Mouse (Mus musculus): Measurements from ENCODE around the gene Camta1.

The Camta1 gene

GRCm38 (mm10) chr4:151240465-151240864 lies 621.2 kb downstream of the Camta1 start:
- DNase-seq: no peak

- DNase-seq: no peak
Measured at GRCm38 (mm10) chr4:151238970-151239684, 622.5 kb downstream of the Camta1 start.

- no peak for DNase-seq
Measured at GRCm38 (mm10) chr4:151237501-151237900, 624.2 kb downstream of the Camta1 start.

- no peak for DNase-seq
Measured at GRCm38 (mm10) chr4:151234981-151235380, 626.7 kb downstream of the Camta1 start.

- DNase-seq: no peak
Measured at GRCm38 (mm10) chr4:151232028-151232427, 629.6 kb downstream of the Camta1 start.

- DNase-seq: no peak
Measured at GRCm38 (mm10) chr4:151229073-151229472, 632.6 kb downstream of the Camta1 start.

- no peak for DNase-seq
Measured at GRCm38 (mm10) chr4:151226496-151226895, 635.2 kb downstream of the Camta1 start.

GRCm38 (mm10) chr4:151224017-151224416 lies 637.7 kb downstream of the Camta1 start:
- no peak for DNase-seq

- DNase-seq: no peak
Measured at GRCm38 (mm10) chr4:151223263-151223996, 638.2 kb downstream of the Camta1 start.

- DNase-seq: no peak
Measured at GRCm38 (mm10) chr4:151222635-151223034, 639.0 kb downstream of the Camta1 start.

GRCm38 (mm10) chr4:151216553-151217292 lies 645.0 kb downstream of the Camta1 start:
- no peak for DNase-seq

GRCm38 (mm10) chr4:151215866-151216265 lies 645.8 kb downstream of the Camta1 start:
- no peak for DNase-seq

- DNase-seq: no peak
Measured at GRCm38 (mm10) chr4:151215179-151215578, 646.5 kb downstream of the Camta1 start.

GRCm38 (mm10) chr4:151213475-151213874 lies 648.2 kb downstream of the Camta1 start:
- DNase-seq: no peak

GRCm38 (mm10) chr4:151211992-151212391 lies 649.7 kb downstream of the Camta1 start:
- DNase-seq: no peak

GRCm38 (mm10) chr4:151207566-151207965 lies 654.1 kb downstream of the Camta1 start:
- DNase-seq: no peak

- DNase-seq: no peak
Measured at GRCm38 (mm10) chr4:151202891-151203290, 658.8 kb downstream of the Camta1 start.

GRCm38 (mm10) chr4:151200316-151200715 lies 661.4 kb downstream of the Camta1 start:
- no peak for DNase-seq

- no peak for DNase-seq
Measured at GRCm38 (mm10) chr4:151195126-151195525, 666.5 kb downstream of the Camta1 start.

- no peak for DNase-seq
Measured at GRCm38 (mm10) chr4:151194715-151195097, 667.0 kb downstream of the Camta1 start.

GRCm38 (mm10) chr4:151194030-151194714 lies 667.5 kb downstream of the Camta1 start:
- DNase-seq: no peak

GRCm38 (mm10) chr4:151186447-151186846 lies 675.2 kb downstream of the Camta1 start:
- no peak for DNase-seq

- no peak for DNase-seq
Measured at GRCm38 (mm10) chr4:151185750-151186149, 675.9 kb downstream of the Camta1 start.

Data from kidney, adult 11 months (tissue).